Mouse (Mus musculus) kidney, embryonic 14.5 days (tissue): ENCODE measurements at regions not wholly inside any gene's neighbourhood (a gene's known extent, or its start where the extent isn't known, plus 50 kb on each side); places are given as distances from the start of the nearest gene placed in this dataset. TPM values are rescaled to one million over a fixed set of nuclear protein-coding genes. Genes with fewer than 3 reads are reported as not detected.
"Not testable (repeated sequence)": the region's sequence is repeated elsewhere in the genome, so short reads cannot be mapped to it uniquely, and the experiment has no call there.

ENCODE experiments used
- ATAC-seq: fragments of 200-750 bp; cut with Nextera tagmentation; 2 replicates; pipeline ENCODE4 v1.8.0; 2017; ENCODE audit warnings: moderate number of reproducible peaks, mild to moderate bottlenecking, moderate TSS enrichment, moderate library complexity; ENCODE audit not compliant: low FRiP score, low TSS enrichment
- H3K27ac ChIP-seq: fragments of 300-500 bp; sonication (generic); 2 replicates; pipeline ENCODE4 v1.5.1; 2014; ENCODE audit warnings: low read depth, mild to moderate bottlenecking, low read length, moderate library complexity, mixed read lengths
- H3K27me3 ChIP-seq: fragments of 300-500 bp; sonication (generic); 2 replicates; pipeline ENCODE4 v1.6.1; 2014; ENCODE audit warnings: mild to moderate bottlenecking, low read length; ENCODE audit not compliant: control insufficient read depth, insufficient read depth
- H3K36me3 ChIP-seq: fragments of 300-500 bp; sonication (generic); 2 replicates; pipeline ENCODE4 v1.6.1; 2014; ENCODE audit warnings: low read length, mixed read lengths; ENCODE audit not compliant: control insufficient read depth, insufficient read depth
- H3K4me1 ChIP-seq: fragments of 300-500 bp; sonication (generic); 2 replicates; pipeline ENCODE4 v1.6.1; 2014; ENCODE audit warnings: low read length, mixed read lengths; ENCODE audit not compliant: control insufficient read depth, insufficient read depth
- H3K4me2 ChIP-seq: fragments of 300-500 bp; sonication (generic); replicated peaks from 2 replicates; pipeline ENCODE4 v1.6.1; 2014; ENCODE audit warnings: low read depth, mild to moderate bottlenecking, low read length
- H3K4me3 ChIP-seq: fragments of 300-500 bp; sonication (generic); 2 replicates; pipeline ENCODE4 v1.5.1; 2014; ENCODE audit warnings: mild to moderate bottlenecking, low read length
- H3K9ac ChIP-seq: fragments of 300-500 bp; sonication (generic); 2 replicates; pipeline ENCODE4 v1.6.1; 2014; ENCODE audit warnings: low read depth, mild to moderate bottlenecking, low read length, moderate library complexity
- H3K9me3 ChIP-seq: fragments of 300-500 bp; sonication (generic); 2 replicates; pipeline ENCODE4 v1.6.1; 2016; ENCODE audit warnings: low read length; ENCODE audit not compliant: control insufficient read depth
- WGBS: fragments of 180-500 bp; shearing (Covaris S2); extraction: QIAGEN DNeasy Blood & Tissue Kit; methylation state at CpG from one replicate; pipeline ENCODE4 v1.1.7; 2014; 5-methylcytosine and 5-hydroxymethylcytosine counted together
- microRNA-seq: library from miRNA; unstranded; fragments of <30 nt; microRNA quantifications from one replicate; pipeline ENCODE4, GENCODE M21; 2016

GRCm38 (mm10) chr12:37014945-37015344, 93.4 kb upstream of the Meox2 start:
- H3K4me1 ChIP-seq, ATAC-seq, H3K9me3 ChIP-seq, H3K27ac ChIP-seq, H3K9ac ChIP-seq, H3K36me3 ChIP-seq, H3K27me3 ChIP-seq, H3K4me2 ChIP-seq, H3K4me3 ChIP-seq: not testable (repeated sequence)
- WGBS, result 92% methylated on average over 7 of the region's 7 CpGs

GRCm38 (mm10) chr12:37015474-37016248, 92.7 kb upstream of the Meox2 start:
- no peaks in the 10 kb centered on the region for H3K4me1 ChIP-seq
- no peaks in the 10 kb centered on the region for H3K27me3 ChIP-seq
- H3K4me2 ChIP-seq, result no peak overlapping the region
- no peak for ATAC-seq
- no peak overlapping the region for H3K4me3 ChIP-seq
- H3K27ac ChIP-seq, result no peak overlapping the region
- WGBS, result 59% methylated on average over 4 of the region's 4 CpGs
- no peaks in the 10 kb centered on the region for H3K9me3 ChIP-seq
- no peaks in the 10 kb centered on the region for H3K36me3 ChIP-seq
- no peak overlapping the region for H3K9ac ChIP-seq

GRCm38 (mm10) chr12:37047191-37047590, 61.1 kb upstream of the Meox2 start:
- ATAC-seq, result no peak
- 72% methylated on average over 3 of the region's 3 CpGs for WGBS
- no peak overlapping the region for H3K9ac ChIP-seq

GRCm38 (mm10) chr12:37050596-37050995, 57.7 kb upstream of the Meox2 start:
- no peak for ATAC-seq
- no peak overlapping the region for H3K27ac ChIP-seq
- 40% methylated on average over 1 of the region's 1 CpGs for WGBS
- no peak overlapping the region for H3K9ac ChIP-seq
- no peak overlapping the region for H3K4me3 ChIP-seq
- H3K27me3 ChIP-seq, result no peaks in the 10 kb centered on the region
- H3K9me3 ChIP-seq, result no peaks in the 10 kb centered on the region
- no peaks in the 10 kb centered on the region for H3K36me3 ChIP-seq
- no peak overlapping the region for H3K4me2 ChIP-seq
- H3K4me1 ChIP-seq, result no peaks in the 10 kb centered on the region

More at GRCm38 (mm10) chr12:37047191-37047590, 61.1 kb upstream of the Meox2 start:
- Histone ChIP-seq H3K9me3 (no peaks in the 10 kb centered on the region), H3K4me3 (no peak overlapping the region), H3K4me2 (no peak overlapping the region), H3K36me3 (no peaks in the 10 kb centered on the region), H3K4me1 (no peaks in the 10 kb centered on the region), H3K27me3 (no peaks in the 10 kb centered on the region), H3K27ac (no peak overlapping the region)

- no peak overlapping the region for H3K4me2 ChIP-seq
- H3K9ac ChIP-seq, result no peak overlapping the region
- no peak for ATAC-seq
- no peaks in the 10 kb centered on the region for H3K4me1 ChIP-seq
- 82% methylated on average over 3 of the region's 3 CpGs for WGBS
- H3K4me3 ChIP-seq, result no peak overlapping the region
- H3K27ac ChIP-seq, result no peak overlapping the region
- H3K36me3 ChIP-seq, result no peaks in the 10 kb centered on the region
- H3K27me3 ChIP-seq, result no peaks in the 10 kb centered on the region
- no peaks in the 10 kb centered on the region for H3K9me3 ChIP-seq
Measured at GRCm38 (mm10) chr12:37057411-37057810, 50.9 kb upstream of the Meox2 start.

Small RNA genes lying in the stretch of these regions (microRNA-seq; reads per million reads assigned to microRNA genes)
- gene Gm44326, result not detected
- 137 reads per million, percentile 59 among the genes with 10 or more reads in this experiment for gene Mir5099
